Mouse (Mus musculus): Measurements from ENCODE around the gene Krt6a. TPM values are rescaled to one million over a fixed set of nuclear protein-coding genes. Genes with fewer than 3 reads are reported as not detected.

The Krt6a gene
- not detected for polyA plus RNA-seq (2014; fragmentation: Illumina TruSeq; extraction: RNeasy Lipid Tissue Mini Kit (QIAGEN cat#74804); ENCODE audit: low replicate concordance)

GRCm38 (mm10) chr15:101694207-101694606 lies at the start of gene Krt6a:
Krt6a (minus strand) TSS chr15:101694307.

DNA sequence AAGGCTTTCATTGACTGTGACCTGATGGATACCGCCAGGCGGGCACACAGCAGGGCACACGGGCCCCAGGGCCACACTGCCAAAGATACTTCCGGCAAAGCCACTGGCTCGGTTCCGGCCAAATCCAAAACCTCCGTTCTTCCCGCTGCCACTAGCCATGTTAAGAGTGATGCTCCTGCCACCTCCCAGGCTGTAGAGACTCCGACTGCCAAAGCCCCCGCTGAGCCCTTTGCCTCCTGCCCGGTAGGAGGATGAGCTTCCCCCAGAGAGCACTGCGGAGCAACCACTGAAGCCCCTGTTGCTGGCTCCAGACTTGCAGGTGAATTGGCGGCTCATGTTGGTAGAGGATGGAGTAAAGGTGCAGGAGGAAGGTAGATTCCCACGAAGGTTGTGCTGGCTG lies 48.6 kb upstream of the Krt6a start, which contains the start of gene Krt71:
Krt71 (minus strand) TSS at position 399 of the 400 bp plus-strand sequence.

GRCm38 (mm10) chr15:101712720-101713119 lies 18.6 kb upstream of the Krt6a start, which contains the start of gene Krt5:
Krt5 (minus strand) TSS chr15:101712898.

DNA sequence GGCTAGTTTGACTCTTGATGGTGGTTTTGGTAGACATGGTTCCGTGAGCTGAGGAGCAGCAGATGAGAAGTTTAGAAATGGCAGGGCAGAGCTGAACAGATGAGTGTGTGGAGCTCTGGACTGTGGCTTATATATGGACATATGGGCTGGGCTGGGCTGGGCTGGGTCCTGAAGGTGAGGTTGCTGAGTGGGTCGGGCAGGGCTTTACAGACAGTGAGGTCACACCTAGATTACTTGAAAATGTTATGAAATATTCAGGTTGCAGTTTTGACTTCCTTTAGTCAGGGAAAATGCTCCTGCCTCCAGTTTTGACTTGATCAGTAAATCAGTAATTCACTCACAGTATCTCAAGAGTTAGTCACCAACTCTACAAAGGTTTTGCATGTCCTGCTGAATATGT lies 13.9 kb downstream of the Krt6a start, which contains the start of gene Krt6b:
Krt6b (minus strand) TSS at position 101 of the 400 bp plus-strand sequence.

DNA sequence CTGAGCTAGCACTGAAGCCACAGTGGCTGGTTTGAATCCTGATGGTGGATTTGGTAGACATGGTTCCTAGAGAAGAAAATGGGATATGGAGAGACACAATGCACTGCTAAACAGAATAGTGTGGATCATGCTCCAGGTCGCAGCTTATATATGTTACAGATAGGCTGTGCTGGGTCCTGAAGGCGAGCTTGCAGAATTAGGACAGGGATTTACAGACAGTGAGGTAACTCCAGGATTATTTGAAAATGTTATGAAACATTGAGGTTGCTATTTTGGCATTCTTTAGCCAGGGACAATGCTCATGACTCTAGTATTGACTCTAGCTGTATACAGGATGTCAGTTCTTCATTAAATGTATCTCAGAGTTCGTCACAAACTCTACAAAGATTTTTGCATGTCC lies 46.8 kb downstream of the Krt6a start, which contains the start of gene Gm5478:
Gm5478 (minus strand) TSS at position 101 of the 400 bp plus-strand sequence.

Other genes with a start within 250 kb of the Krt6a start
- not detected for gene Krt88, start 246.6 kb downstream of the Krt6a start, polyA plus RNA-seq (2014; fragmentation: Illumina TruSeq; extraction: RNeasy Lipid Tissue Mini Kit (QIAGEN cat#74804); ENCODE audit: low replicate concordance)
- not detected for gene Krt81, start 230.6 kb downstream of the Krt6a start, polyA plus RNA-seq (2014; fragmentation: Illumina TruSeq; extraction: RNeasy Lipid Tissue Mini Kit (QIAGEN cat#74804); ENCODE audit: low replicate concordance)
- not detected for gene Krt86, start 220.8 kb downstream of the Krt6a start, polyA plus RNA-seq (2014; fragmentation: Illumina TruSeq; extraction: RNeasy Lipid Tissue Mini Kit (QIAGEN cat#74804); ENCODE audit: low replicate concordance)
- not detected for gene Krt83, start 202.8 kb downstream of the Krt6a start, polyA plus RNA-seq (2014; fragmentation: Illumina TruSeq; extraction: RNeasy Lipid Tissue Mini Kit (QIAGEN cat#74804); ENCODE audit: low replicate concordance)
- gene Gm49425, start 177.0 kb downstream of the Krt6a start, polyA plus RNA-seq (2014; fragmentation: Illumina TruSeq; extraction: RNeasy Lipid Tissue Mini Kit (QIAGEN cat#74804); ENCODE audit: low replicate concordance): not detected
- not detected for gene Krt84, start 161.5 kb downstream of the Krt6a start, polyA plus RNA-seq (2014; fragmentation: Illumina TruSeq; extraction: RNeasy Lipid Tissue Mini Kit (QIAGEN cat#74804); ENCODE audit: low replicate concordance)
- not detected for gene Krt82, start 143.6 kb downstream of the Krt6a start, polyA plus RNA-seq (2014; fragmentation: Illumina TruSeq; extraction: RNeasy Lipid Tissue Mini Kit (QIAGEN cat#74804); ENCODE audit: low replicate concordance)
- gene Krt90, start 131.4 kb downstream of the Krt6a start, polyA plus RNA-seq (2014; fragmentation: Illumina TruSeq; extraction: RNeasy Lipid Tissue Mini Kit (QIAGEN cat#74804); ENCODE audit: low replicate concordance): not detected
- not detected for gene Krt75, start 120.4 kb downstream of the Krt6a start, polyA plus RNA-seq (2014; fragmentation: Illumina TruSeq; extraction: RNeasy Lipid Tissue Mini Kit (QIAGEN cat#74804); ENCODE audit: low replicate concordance)
- gene Gm5414, start 66.1 kb downstream of the Krt6a start, polyA plus RNA-seq (2014; fragmentation: Illumina TruSeq; extraction: RNeasy Lipid Tissue Mini Kit (QIAGEN cat#74804); ENCODE audit: low replicate concordance): not detected
- not detected for gene Gm5478, start 46.9 kb downstream of the Krt6a start, polyA plus RNA-seq (2014; fragmentation: Illumina TruSeq; extraction: RNeasy Lipid Tissue Mini Kit (QIAGEN cat#74804); ENCODE audit: low replicate concordance)
- gene Krt6b, start 14.0 kb downstream of the Krt6a start, polyA plus RNA-seq (2014; fragmentation: Illumina TruSeq; extraction: RNeasy Lipid Tissue Mini Kit (QIAGEN cat#74804); ENCODE audit: low replicate concordance): not detected
- not detected for gene Krt5, start 18.6 kb upstream of the Krt6a start, polyA plus RNA-seq (2014; fragmentation: Illumina TruSeq; extraction: RNeasy Lipid Tissue Mini Kit (QIAGEN cat#74804); ENCODE audit: low replicate concordance)
- gene Krt71, start 48.8 kb upstream of the Krt6a start, polyA plus RNA-seq (2014; fragmentation: Illumina TruSeq; extraction: RNeasy Lipid Tissue Mini Kit (QIAGEN cat#74804); ENCODE audit: low replicate concordance): not detected
- gene Krt72, start 92.2 kb upstream of the Krt6a start, polyA plus RNA-seq (2014; fragmentation: Illumina TruSeq; extraction: RNeasy Lipid Tissue Mini Kit (QIAGEN cat#74804); ENCODE audit: low replicate concordance): not detected
- not detected for gene Krt73, start 108.0 kb upstream of the Krt6a start, polyA plus RNA-seq (2014; fragmentation: Illumina TruSeq; extraction: RNeasy Lipid Tissue Mini Kit (QIAGEN cat#74804); ENCODE audit: low replicate concordance)
- not detected for gene Krt2, start 123.9 kb upstream of the Krt6a start, polyA plus RNA-seq (2014; fragmentation: Illumina TruSeq; extraction: RNeasy Lipid Tissue Mini Kit (QIAGEN cat#74804); ENCODE audit: low replicate concordance)
- not detected for gene Krt1, start 156.5 kb upstream of the Krt6a start, polyA plus RNA-seq (2014; fragmentation: Illumina TruSeq; extraction: RNeasy Lipid Tissue Mini Kit (QIAGEN cat#74804); ENCODE audit: low replicate concordance)
- not detected for gene Krt77, start 175.4 kb upstream of the Krt6a start, polyA plus RNA-seq (2014; fragmentation: Illumina TruSeq; extraction: RNeasy Lipid Tissue Mini Kit (QIAGEN cat#74804); ENCODE audit: low replicate concordance)
- gene Krt76, start 198.6 kb upstream of the Krt6a start, polyA plus RNA-seq (2014; fragmentation: Illumina TruSeq; extraction: RNeasy Lipid Tissue Mini Kit (QIAGEN cat#74804); ENCODE audit: low replicate concordance): not detected
- gene Krt4, start 230.4 kb upstream of the Krt6a start, polyA plus RNA-seq (2014; fragmentation: Illumina TruSeq; extraction: RNeasy Lipid Tissue Mini Kit (QIAGEN cat#74804); ENCODE audit: low replicate concordance): not detected
- not detected for gene Krt79, start 246.0 kb upstream of the Krt6a start, polyA plus RNA-seq (2014; fragmentation: Illumina TruSeq; extraction: RNeasy Lipid Tissue Mini Kit (QIAGEN cat#74804); ENCODE audit: low replicate concordance)

Data from small intestine, adult 10 weeks (tissue).